Mouse (Mus musculus) hindbrain, postnatal 0 days (tissue): Measurements from ENCODE around the gene Ap3b1. TPM values are rescaled to one million over a fixed set of nuclear protein-coding genes. Genes with fewer than 3 reads are reported as not detected.

Experiments used
- ATAC-seq: fragments of 200-750 bp; cut with Nextera tagmentation; 2 replicates; pipeline ENCODE4 v1.8.0; 2017; ENCODE audit warnings: mild to moderate bottlenecking, moderate TSS enrichment, moderate library complexity
- DNase-seq: peaks from one replicate; pipeline ENCODE4 v3.0.0-alpha.2; 2015; ENCODE audit warnings: low spot score
- H3K27ac ChIP-seq: fragments of 300-500 bp; sonication (generic); 2 replicates; pipeline ENCODE4 v1.5.1; 2014; ENCODE audit warnings: mild to moderate bottlenecking
- H3K27me3 ChIP-seq: fragments of 300-500 bp; sonication (generic); 2 replicates; pipeline ENCODE4 v1.6.1; 2014; ENCODE audit warnings: low read length, mixed read lengths; ENCODE audit not compliant: insufficient read depth
- H3K36me3 ChIP-seq: fragments of 300-500 bp; sonication (generic); 2 replicates; pipeline ENCODE4 v1.6.1; 2014; ENCODE audit warnings: low read length, mixed read lengths; ENCODE audit not compliant: insufficient read depth
- H3K4me1 ChIP-seq: fragments of 300-500 bp; sonication (generic); 2 replicates; pipeline ENCODE4 v1.6.1; 2014; ENCODE audit warnings: antibody characterized with exemption, low read length, mixed read lengths; ENCODE audit not compliant: insufficient read depth
- H3K4me2 ChIP-seq: fragments of 300-500 bp; sonication (generic); 2 replicates; pipeline ENCODE4 v1.6.1; 2014; ENCODE audit warnings: low read depth, mild to moderate bottlenecking, low read length, moderate library complexity, mixed read lengths
- H3K4me3 ChIP-seq: fragments of 300-500 bp; sonication (generic); 2 replicates; pipeline ENCODE4 v1.5.1; 2014; ENCODE audit warnings: low read length
- H3K9ac ChIP-seq: fragments of 300-500 bp; sonication (generic); replicated peaks from 2 replicates; pipeline ENCODE4 v1.6.1; 2014; ENCODE audit warnings: mild to moderate bottlenecking, low read length, moderate library complexity, mixed read lengths
- H3K9me3 ChIP-seq: fragments of 300-500 bp; sonication (generic); 2 replicates; pipeline ENCODE4 v1.6.1; 2016; ENCODE audit warnings: low read length, mixed read lengths
- CTCF ChIP-seq: IDR thresholded peaks from 2 replicates; pipeline ENCODE4 v1.5.1; 2016; ENCODE audit warnings: antibody characterized with exemption, control low read depth, low read depth
- WGBS: fragments of 180-500 bp; shearing (Covaris S2); extraction: QIAGEN DNeasy Blood & Tissue Kit; methylation state at CpG from one replicate; pipeline ENCODE4 v1.1.7; 2014; 5-methylcytosine and 5-hydroxymethylcytosine counted together
- polyA plus RNA-seq: library from polyadenylated mRNA; unstranded; fragments of >200 nt; fragmentation: Nextera tagmentation; extraction: Ambion mirVana; gene quantifications from 2 replicates; pipeline ENCODE4 v1.2.1, GENCODE M21; 2015
- total RNA-seq: library from RNA; depleted of rRNA; stranded (reverse); fragments of >200 nt; gene quantifications from 2 replicates; pipeline ENCODE4 v1.2.3, GENCODE M21; 2014

The Ap3b1 gene
- total and polyA plus RNA-seq, 2 experiments from 2014 or later = 16.9 to 23.4 TPM

GRCm38 (mm10) chr13:94423600-94423999 is 64.8 kb downstream of the Ap3b1 start:
- H3K4me1 ChIP-seq = no peaks in the 10 kb centered on the region
- 38% methylated on average over 5 of the region's 5 CpGs for WGBS
- no peak overlapping the region for H3K9ac ChIP-seq

GRCm38 (mm10) chr13:94429567-94429966 is 70.8 kb downstream of the Ap3b1 start:
- Histone ChIP-seq H3K4me1 (no peaks in the 10 kb centered on the region), H3K4me2 (no peak overlapping the region), H3K4me3 (no peak overlapping the region), H3K27ac (no peak overlapping the region), H3K9me3 (no peaks in the 10 kb centered on the region), H3K27me3 (no peaks in the 10 kb centered on the region), H3K9ac (no peak overlapping the region), H3K36me3 (no peaks in the 10 kb centered on the region)
- WGBS = 97% methylated on average over 2 of the region's 2 CpGs
- ATAC-seq (no peak), DNase-seq (no peak)
- no peak for TF ChIP-seq CTCF

More at GRCm38 (mm10) chr13:94423600-94423999, 64.8 kb downstream of the Ap3b1 start:
- no peak for TF ChIP-seq CTCF
- Histone ChIP-seq H3K27ac (no peak overlapping the region), H3K9me3 (no peaks in the 10 kb centered on the region), H3K27me3 (no peaks in the 10 kb centered on the region), H3K4me2 (no peak overlapping the region), H3K4me3 (no peak overlapping the region), H3K36me3 (no peaks in the 10 kb centered on the region)
- DNase-seq (no peak), ATAC-seq (no peak)

DNA sequence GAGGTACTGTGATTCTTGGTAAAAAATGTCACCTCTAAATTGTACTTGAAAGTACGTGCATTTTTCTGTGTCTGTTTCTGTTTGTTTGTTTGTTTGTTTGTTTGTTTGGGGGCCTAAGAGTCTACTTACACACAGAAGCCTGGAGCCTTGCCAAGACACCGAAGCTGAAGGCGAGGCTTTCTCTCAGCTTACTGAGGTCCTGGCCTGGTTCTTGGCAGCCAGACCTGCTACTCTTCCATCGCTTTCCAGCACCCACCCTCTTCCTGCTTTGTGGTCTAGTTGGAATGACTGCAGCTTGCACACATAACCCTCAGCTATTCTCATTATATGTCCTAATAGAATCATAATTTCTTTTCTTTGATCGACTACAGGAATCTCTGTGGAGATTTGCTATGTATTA is 80.6 kb downstream of the Ap3b1 start:
- Histone ChIP-seq H3K9me3 (no peaks in the 10 kb centered on the region), H3K36me3 (peaks cover 3% of the 10 kb centered on the region), H3K27me3 (no peaks in the 10 kb centered on the region), H3K4me1 (no peaks in the 10 kb centered on the region), H3K4me2 (no peak overlapping the region), H3K4me3 (no peak overlapping the region), H3K9ac (no peak overlapping the region), H3K27ac (no peak overlapping the region)
- ATAC-seq = no peak
- no peak for TF ChIP-seq CTCF
- WGBS = 39% methylated on average over 5 of the region's 5 CpGs
- peak; percentile 59 for DNase-seq

DNA sequence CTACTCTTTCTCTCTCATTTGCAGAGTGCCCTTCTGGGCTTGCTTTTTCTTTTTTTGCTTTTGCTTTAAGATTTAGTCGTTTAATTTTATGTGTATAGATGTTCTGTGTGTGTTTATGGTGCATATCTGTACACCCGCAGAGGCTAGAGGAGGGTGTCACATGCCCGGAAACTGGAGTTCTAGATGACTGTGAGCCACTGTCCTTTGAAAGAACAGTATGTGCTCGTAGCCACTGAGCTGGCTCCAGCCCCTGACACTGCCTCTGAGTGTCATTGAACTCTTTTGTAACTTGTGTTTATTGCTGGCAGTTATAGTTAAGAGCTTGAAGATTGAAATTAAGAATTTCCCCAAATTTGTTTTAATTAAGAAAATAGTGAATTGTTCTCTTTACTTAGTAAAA is 82.4 kb downstream of the Ap3b1 start:
- no peaks in the 10 kb centered on the region; the same call in 1 of the 2 replicates for H3K36me3 ChIP-seq
- ATAC-seq (no peak), DNase-seq (no peak)
- no peak for TF ChIP-seq CTCF
- H3K27ac ChIP-seq = no peak overlapping the region
- WGBS = 82% methylated on average over 4 of the region's 4 CpGs
- H3K9me3 ChIP-seq = no peaks in the 10 kb centered on the region
- no peaks in the 10 kb centered on the region for H3K4me1 ChIP-seq
- H3K4me3 ChIP-seq = no peak overlapping the region
- H3K9ac ChIP-seq = no peak overlapping the region
- no peak overlapping the region for H3K4me2 ChIP-seq
- no peaks in the 10 kb centered on the region for H3K27me3 ChIP-seq

DNA sequence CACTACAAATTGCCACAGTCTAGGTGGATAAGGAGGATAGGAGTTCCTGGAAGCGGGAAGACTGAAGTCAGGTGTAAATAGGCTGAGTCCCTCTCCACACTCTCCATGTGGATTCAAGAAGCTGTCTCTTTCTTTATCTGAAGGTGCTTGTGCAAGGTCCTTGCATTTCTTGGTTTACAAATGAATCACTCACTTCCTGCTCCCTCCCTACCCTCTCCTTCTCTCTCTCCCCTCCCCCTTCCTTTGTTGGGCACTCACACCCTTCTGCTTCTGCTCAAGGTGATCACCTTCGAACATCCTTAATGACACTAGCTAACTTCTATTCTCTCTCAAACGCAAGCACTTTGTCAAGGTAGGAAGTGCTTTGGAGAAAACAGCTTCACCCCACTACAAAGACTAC is 84.7 kb downstream of the Ap3b1 start:
- no peak overlapping the region for H3K4me2 ChIP-seq
- no peak overlapping the region for H3K9ac ChIP-seq
- ATAC-seq (no peak), DNase-seq (no peak)
- H3K36me3 ChIP-seq = no peaks in the 10 kb centered on the region; the same call in 1 of the 2 replicates
- 86% methylated on average over 3 of the region's 3 CpGs for WGBS
- H3K27ac ChIP-seq = no peak overlapping the region
- no peaks in the 10 kb centered on the region for H3K4me1 ChIP-seq
- no peak for TF ChIP-seq CTCF
- no peaks in the 10 kb centered on the region for H3K9me3 ChIP-seq
- no peaks in the 10 kb centered on the region for H3K27me3 ChIP-seq
- no peak overlapping the region for H3K4me3 ChIP-seq

GRCm38 (mm10) chr13:94445103-94445502 is 86.3 kb downstream of the Ap3b1 start:
- no peaks in the 10 kb centered on the region for H3K9me3 ChIP-seq
- no peak for TF ChIP-seq CTCF
- no peak for DNase-seq
- H3K9ac ChIP-seq = no peak overlapping the region
- H3K4me3 ChIP-seq = no peak overlapping the region
- H3K27me3 ChIP-seq = no peaks in the 10 kb centered on the region
- H3K4me1 ChIP-seq = no peaks in the 10 kb centered on the region
- 84% methylated on average over 5 of the region's 5 CpGs for WGBS
- no peaks in the 10 kb centered on the region; the same call in 1 of the 2 replicates for H3K36me3 ChIP-seq
- ATAC-seq = no peak
- H3K4me2 ChIP-seq = no peak overlapping the region
- no peak overlapping the region for H3K27ac ChIP-seq

- no peak for DNase-seq
- Histone ChIP-seq H3K36me3 (no peaks in the 10 kb centered on the region; the same call in 1 of the 2 replicates), H3K27me3 (no peaks in the 10 kb centered on the region), H3K9ac (no peak overlapping the region), H3K4me2 (no peak overlapping the region), H3K4me3 (no peak overlapping the region), H3K9me3 (no peaks in the 10 kb centered on the region), H3K27ac (no peak overlapping the region), H3K4me1 (no peaks in the 10 kb centered on the region)
- 82% methylated on average over 4 of the region's 4 CpGs for WGBS
- no peak for TF ChIP-seq CTCF
- no peak for ATAC-seq
These were observed 88.2 kb downstream of the Ap3b1 start for GRCm38 (mm10) chr13:94447003-94447402.
